Mouse (Mus musculus): ENCODE measurements around the gene Prpf40b. TPM values are rescaled to one million over a fixed set of nuclear protein-coding genes. Genes with fewer than 3 reads are reported as not detected.

Gene Prpf40b
- total RNA-seq, 2 experiments from 2014 or later, result 40.4 to 57.2 TPM

DNA sequence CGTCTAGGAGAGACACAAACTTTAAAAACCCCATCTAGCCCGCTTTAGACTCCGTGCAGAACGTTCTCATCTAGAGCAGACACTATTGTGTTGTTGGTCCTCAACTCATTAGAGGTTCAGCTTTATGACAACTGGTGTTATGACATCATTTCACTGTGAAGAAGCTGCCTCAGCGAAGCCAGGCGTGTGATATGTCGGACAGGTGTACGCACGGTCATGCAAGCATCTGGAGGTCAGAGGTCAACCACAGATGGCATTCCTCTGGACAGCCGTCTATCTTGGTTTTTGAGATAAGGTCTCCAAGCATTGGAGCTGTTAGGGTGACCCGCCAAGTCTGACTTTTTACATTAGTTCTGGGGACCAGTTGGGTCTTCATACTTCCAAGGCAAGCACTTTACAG, 4.3 kb upstream of the Prpf40b start:
- no peak for DNase-seq

DNA sequence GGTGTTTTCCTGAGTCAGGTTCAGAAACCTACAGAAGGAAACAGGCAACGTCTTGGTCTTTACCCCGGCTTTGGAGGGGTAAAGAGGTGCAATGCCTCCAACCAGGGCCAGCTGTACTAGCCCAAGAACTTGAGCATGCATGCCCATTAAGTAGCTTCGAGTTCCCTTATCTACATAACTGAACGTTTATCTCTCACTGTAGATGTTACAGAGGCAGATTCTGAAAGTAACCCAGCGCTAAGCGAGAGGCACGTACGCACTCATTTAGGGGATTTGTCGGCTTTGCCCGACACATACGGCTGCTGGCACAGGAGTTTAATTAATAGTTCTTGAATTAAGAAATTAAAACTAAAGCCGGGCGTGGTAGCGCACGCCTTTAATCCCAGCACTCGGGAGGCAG, 600 bp upstream of the Prpf40b start:
- no peak for DNase-seq

DNA sequence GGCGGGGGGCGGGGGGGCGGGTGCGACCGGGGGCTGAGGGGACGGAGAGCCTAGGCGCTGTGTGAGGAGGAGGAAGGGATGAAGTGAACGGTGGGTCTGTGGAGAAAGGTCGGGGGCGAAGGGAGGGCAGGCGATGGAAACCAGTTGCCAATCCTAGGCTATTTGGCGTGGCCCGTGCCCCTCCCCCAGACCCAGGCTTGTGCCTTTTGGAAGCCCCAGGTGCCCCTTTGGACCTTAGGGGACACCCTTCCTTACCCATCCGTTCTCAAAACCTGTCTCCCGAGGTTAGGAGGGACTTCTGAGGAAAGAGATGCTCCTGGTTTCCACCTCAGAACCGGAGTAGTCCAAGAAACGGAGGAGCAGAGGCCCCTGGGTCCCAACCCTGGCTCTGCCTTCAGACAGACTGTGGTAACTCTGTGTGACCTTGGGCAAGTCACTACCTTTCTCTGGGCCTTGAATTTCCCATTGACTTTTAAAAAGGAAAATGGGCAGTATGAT, 646 bp downstream of the Prpf40b start, which contains the start of gene Fam186b:
Fam186b (minus strand) TSS at position 405 of the 498 bp plus-strand sequence.
- DNase-seq, result peak; percentile 61

DNA sequence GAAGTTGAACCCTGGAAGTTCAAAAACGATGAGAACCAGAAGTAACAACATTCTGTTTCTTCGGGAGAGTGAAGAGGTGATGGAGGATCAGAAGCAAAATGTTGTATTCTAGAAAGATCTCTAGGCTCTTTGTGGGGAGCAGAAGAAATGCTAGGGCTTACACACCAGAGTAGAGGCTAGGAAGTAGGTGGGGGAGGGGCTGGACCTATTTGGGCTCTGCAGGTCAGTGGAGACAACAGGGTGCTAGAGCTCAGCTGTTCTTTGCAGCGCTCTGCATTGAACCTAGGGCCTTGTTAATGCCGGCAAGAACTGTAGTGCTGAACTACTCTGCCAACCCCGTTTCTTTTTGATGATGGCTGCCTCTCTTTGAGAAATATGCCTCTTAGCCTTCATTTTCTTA, 1.3 kb downstream of the Prpf40b start:
- peak; percentile 29 for DNase-seq

DNA sequence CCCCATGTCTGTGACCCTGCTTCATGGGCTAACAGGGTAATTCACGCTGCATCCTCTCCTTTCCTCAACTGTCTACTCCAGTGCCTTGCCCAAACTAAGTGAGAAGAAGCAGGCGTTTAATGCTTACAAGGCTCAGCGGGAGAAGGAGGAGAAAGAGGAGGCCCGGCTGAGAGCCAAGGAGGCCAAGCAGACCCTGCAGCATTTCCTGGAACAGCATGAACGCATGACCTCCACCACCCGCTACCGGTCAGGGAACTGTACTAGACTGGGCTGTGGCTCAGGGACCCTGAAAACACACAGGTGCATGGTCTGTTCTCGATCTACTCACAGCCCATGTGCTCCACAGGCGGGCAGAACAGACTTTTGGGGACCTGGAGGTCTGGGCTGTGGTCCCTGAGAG, 12.6 kb downstream of the Prpf40b start:
- no peak for DNase-seq

DNA sequence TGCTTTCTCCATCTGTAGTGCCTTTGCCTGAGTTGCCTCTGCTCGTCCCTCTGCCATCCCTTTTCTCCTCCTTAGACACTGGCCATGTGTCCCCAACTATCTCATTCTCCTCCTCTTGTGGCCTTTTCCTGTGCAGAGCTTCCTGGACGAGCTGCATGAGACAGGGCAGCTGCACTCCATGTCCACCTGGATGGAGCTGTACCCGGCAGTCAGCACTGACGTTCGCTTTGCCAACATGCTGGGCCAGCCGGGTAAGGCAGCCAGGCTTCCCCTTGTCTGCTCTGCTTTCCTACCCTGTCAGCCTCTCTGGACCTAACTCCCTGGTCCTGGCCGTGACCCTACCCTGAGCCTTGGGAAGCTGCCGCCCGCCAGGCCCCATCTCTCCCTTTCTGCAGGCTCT, 14.7 kb downstream of the Prpf40b start:
- no peak for DNase-seq

DNA sequence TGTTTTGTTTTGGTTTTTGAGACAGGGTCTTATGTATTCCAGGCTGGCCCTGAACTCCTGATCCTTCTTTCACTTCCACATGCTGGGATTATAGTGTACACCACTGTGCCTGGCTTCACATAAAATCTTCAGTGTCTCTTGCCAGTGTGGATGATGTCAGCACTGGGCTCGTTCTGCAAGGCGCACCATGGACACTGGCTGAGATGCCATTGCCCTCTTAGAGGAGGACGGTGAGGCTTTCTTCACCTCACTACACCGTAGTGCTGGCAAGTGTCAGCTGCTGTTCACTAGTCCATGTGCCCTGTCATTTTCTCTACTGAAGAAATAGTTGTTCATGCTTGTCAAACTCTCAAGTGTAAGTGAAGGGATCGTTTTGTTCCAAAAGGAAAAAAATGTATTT, 15.7 kb downstream of the Prpf40b start:
- no peak for DNase-seq

DNA sequence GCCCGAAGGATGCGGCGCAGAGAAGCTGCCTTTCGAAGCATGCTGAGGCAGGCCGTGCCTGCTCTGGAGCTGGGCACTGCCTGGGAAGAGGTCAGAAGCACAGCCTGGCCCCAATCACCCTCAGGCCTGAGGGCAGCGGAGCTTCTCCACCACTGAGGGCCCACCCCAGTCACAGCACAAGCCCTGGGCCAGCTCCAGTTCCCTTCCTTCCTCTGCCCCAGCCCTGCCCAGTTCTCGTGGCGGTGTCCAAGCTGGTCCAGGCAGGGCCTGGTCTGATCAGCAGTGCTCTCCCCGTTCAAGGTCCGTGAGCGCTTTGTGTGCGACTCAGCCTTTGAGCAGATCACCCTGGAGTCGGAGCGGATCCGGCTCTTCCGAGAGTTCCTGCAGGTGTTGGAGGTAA, 20.0 kb downstream of the Prpf40b start:
- no peak for DNase-seq

DNA sequence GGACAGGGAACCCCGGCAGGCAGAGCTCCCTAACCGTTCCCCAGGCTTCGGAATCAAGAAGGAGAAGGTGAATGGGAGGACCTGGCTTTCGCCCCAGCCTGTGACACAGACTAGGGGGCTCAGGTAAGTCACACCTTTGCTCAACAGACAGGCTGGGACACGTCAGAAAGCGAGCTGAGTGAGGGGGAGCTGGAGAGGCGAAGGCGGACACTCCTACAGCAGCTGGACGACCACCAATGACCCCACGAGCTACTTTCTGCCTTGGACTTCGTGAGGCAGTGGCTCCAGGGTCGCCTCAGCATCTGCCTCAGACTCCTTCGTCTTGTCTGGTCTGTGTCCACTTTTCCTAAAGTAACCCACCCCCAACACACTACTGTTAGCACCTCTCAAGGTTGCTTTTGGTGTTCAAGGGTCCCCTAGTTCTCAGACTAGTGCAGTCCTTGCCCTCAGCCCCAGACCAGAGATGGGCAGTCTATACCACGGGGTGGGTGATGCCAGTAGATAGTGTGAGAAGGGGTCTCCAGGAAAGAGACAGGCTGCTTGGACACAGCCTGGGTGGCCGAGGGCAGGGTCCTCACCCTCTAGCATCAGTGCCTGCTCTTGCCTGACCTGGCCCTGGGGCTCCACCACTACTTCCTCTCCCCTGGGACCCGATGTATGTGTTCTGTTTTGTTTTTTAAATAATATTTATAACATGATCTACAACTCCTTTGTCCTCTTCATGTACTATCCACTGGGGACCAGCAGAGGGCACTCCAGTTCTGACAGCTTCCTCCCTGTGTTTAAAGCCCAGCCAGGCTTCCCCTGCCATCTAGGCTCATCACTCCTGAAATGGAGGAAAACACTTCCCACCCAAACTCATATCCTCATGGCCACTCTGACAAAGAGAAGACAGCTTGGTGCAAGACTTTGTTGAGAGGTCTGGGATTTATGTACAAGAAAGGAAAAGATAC, 21.7 kb downstream of the Prpf40b start:
- peak; percentile 83 for DNase-seq

DNA sequence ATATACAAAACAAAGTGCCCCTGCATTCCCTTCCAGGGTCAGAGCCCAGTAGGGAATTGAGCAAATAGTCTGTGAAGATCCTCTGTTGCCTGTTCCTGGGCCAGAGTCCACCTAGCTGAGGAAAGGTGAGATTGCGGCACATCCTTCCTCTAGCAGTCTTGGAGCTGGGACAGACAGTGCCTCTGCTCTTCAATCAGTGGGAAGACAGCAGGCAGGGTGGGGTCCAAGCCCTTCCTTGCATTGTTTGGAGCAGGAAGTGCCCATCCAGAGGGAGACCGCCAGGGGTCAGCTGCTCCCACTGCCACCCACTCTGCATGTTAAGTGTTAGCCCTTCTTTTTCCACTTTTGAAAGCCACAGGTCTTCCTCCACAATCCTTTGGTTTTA, 22.4 kb downstream of the Prpf40b start:
- DNase-seq, result peak; percentile 51

DNA sequence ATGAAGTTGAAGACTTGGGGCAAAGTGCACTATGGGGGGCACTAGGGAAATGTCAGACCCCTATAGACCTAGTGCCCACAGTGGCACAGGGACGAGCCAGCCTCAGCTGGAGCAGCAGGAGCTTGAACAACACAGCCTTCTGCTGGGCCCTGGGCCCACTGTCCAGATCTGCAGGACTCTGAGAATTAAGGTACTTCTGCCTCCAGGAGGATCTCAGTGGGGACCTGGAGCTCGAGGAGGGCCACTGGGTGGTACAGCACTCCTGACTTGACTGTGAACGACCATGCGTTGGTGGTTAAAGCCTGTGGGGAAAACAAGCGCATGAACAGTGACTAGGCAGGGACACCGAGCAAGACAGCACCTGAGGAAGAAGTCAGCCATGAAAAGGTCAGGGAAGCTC, 23.2 kb downstream of the Prpf40b start:
- DNase-seq, result no peak

DNA sequence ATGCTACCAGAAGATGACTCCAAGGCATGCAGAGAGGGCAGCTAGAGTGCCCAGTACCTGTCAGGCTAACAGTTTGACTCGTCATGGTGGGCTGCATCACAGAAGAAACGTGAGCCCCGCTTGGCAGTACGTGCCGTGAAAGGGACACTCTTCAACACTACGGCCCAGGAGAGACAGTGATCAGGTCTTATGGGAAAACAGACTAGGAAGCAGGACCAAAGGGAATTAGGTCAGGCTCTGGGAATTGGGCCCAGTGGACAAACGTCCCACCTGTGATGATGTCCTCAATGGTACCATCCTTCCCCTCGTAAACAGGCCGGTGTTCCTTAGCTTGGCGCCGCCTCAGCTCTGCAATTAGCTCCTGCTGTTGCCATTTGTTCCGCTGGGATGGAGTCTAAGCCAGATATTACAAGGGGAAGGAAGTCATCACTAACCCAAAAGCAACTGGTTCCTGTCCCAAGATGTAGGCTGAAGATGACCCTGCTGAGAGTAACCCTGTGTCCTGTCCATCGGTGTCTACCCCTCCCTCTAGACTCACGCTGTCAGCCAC, 24.0 kb downstream of the Prpf40b start:
- no peak for DNase-seq

DNA sequence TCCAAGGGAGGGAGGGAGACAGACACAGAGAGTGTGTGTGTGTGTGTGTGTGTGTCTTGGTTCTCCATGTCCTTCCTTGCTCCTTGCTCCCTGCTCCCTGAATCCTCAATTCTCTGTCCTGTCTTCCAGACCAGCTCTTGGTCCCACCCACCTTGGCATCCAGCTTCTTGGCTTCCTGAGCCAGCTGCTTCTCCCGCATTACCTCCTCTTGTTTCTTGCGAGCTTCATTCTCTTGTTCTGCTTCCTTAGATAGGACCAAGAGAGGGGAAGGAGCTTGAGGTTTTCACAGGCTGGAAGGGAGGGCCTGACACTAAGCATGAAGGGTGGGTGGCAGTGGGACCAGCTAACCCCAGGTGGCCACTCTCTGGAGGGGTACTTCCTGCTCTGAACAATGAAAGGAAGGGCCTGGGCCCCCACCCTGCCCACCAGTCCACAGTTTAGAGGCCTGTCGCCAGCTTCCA, 24.6 kb downstream of the Prpf40b start:
- no peak for DNase-seq

DNA sequence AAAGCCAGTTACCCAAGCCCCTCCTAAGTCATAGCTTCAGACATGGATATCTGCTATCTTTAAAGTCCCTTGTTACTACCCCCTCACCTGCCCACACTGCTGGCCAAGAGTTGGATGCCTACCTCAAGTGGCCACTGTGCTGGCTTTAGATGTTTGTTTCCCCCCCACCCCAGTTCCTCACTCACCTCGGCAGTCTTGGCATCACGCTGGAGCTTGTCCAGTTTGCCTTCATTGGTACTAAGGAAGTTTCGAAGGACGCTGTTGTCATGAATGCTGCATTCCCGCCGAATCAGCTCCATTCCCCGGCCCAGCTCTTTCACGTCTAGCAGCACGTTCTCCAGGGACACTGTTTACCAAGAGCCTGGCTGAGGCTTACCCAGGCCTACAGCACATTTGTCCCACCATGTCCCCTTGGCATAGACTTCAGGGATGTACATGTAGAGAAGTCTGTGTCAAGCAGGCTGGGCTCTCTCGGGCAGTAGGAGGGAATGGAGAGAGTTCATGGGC, 25.3 kb downstream of the Prpf40b start:
- DNase-seq, result no peak

DNA sequence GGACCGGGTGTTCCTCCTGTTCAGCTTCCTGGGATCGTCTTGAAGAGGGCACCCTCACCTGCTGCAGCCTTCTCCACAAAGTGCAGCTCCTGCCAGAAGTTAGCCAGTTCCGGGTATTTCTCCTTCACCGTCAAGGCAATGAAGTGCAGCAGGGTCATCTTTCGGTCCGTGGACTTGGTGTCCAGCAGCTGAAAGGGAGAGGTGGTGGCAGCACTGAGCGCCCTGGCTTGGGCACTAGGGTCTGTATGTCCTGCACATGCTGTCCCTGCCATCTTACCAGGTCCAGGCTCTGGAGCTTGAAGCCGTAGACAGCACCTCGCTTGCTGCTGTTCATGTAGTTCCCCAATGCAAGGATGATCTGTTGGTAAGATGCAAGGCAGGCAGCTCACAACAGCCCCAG, 26.1 kb downstream of the Prpf40b start:
- DNase-seq, result no peak

DNA sequence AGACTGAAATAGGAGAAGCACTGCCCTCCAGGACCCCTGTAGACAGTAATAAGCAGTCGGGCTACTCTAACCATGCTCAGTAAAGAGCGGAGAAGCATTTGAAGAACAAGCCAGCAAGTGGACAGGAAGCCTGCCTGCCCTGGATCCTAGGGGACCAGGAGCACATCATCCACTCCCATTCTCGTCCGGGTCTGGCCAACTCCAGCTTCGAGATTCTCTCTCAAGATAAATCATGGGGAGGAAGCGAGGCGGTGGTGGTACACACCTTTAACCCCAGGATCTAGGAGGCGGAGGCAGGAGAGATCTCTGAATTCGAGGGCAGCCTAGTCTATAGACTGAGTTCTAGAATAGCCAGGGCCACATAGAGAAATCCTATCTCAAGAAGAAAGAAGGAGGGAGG, 29.3 kb downstream of the Prpf40b start:
- DNase-seq, result no peak

DNA sequence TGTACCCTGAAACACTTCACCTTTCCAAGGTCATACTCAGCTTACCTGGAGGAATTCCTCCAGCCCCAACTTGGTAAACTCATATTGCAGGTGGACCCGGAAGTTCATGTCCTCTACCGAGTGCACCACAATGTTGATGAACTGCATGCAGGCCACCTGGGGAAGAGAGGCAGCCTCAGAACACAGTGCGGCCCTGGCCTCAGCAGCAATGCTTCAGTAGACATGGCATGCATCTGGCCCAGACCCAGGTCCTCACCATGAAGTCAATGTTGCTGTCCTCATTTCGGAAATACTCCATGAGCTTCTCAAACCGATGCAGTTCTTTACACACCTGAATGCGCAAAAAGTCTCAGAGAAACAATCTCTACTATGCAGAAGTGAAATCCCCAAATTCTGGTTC, 30.7 kb downstream of the Prpf40b start:
- DNase-seq, result no peak

DNA sequence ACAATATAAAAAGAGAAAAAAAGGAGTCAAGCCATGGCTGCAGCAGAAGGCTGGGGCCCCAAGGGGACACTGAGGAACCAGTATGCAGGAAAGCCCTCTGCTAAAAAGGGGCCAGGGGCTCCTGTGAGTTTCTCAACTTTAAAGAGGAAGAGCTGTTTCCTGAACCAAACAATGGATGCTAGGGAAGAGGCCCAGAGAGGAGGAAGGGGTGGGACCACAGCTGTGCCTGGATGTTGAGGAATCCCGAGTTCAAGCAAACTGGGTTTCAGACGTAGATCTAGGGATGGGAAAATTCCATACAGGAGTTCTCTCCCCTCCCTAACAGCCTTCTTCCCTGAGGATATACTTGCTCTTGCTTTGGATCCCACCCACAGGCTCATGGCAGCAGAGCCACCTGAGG, 31.5 kb downstream of the Prpf40b start:
- no peak for DNase-seq

DNA sequence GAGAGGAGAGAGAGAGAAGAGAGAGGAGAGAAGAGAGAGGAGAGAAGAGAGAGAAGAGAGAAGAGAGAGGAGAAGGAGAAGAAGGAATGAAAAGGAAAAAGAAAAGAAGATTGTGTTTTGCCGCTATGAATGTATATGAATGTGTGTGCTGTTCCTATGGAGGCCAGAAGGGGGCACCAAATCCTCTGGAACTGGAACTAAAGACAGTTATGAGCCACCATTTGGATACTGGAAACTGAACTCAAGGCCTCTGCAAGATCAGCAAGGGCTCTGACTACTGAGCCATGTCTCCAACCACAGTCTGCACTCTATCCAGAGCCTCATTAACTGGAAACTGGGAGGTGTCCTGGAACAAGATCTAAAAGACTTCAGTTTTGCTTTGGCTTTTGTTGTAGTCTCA, 32.1 kb downstream of the Prpf40b start:
- DNase-seq, result peak; percentile 51

DNA sequence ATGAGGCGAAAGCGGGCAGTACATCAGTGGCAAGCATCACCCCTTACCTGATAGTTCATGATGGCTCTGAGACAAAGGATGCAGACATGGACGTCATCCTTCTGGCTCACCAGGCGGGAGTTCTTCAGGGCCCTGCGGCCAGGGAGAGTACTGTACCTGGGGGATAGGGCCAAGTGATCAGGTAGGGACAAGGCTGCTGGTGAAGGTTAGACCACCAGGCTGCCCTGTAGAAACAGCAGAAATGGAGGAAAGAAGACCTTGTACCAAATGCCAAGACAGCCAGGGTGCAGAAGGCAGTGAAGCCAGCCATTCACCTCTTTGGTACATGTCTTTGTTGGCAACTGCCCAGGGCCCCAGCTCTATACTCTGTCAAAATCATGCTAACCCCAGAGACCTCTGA, 33.1 kb downstream of the Prpf40b start:
- no peak for DNase-seq

DNA sequence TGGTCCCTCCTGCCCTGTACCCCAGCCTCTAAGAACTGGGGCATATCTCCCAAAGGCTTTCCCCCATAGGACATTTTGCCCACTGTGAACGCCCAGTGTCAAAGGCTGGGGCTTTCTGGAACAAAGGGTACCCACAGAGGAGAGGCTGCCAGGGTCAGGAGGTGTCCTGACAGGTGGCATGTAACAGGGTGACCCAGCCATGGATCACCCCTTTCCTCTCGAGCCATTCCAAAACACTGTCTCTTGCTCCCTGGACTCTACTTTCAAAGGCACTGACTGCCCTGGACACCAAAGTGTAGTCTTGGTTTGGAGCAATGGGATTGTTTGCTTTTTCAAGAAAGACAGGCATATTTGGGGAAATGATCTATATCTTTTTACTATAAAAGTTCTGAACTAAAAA, 35.4 kb downstream of the Prpf40b start:
- no peak for DNase-seq

DNA sequence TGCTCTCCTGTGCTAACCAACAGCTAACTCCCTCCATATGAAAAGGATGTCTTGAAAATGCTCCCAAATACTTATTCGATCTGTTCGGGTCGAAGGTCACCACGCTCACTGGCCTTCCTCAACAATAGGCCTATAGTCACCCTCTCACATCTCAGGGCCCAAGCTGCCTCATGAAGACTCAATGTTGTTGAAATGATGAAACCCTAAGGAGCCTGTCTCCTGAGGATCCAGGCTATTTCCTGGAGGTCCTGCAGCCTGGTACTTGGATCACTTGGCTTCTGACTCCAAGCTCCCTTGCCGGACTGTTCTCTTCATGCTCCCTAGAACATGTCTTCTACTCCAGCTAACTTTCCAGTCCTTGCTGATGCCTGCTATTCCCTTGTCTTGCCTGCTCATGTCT, 36.5 kb downstream of the Prpf40b start:
- no peak for DNase-seq

DNA sequence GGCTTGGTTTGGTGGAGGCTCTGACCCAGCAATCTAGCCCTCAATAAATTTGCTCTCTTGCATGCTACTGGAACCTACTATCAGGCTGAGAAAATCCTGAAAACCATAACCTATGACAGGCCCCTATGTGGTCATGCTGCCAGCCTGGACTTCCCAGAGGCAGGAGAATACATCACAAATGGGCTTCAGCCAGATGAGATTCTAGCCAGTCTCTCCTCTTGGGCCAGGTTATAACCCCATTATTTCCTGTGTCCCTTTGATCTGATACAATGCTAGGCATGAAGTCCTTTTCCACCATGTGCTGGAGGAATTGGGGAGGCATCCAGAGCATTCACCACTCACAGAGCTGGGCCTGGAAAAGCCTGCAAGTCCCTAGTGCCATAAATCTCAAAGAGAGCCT, 37.2 kb downstream of the Prpf40b start:
- DNase-seq, result no peak
